Mouse (Mus musculus) spleen, adult 12 weeks (tissue): Measurements from ENCODE around the gene Gm9945.

Experiments used
- DNase-seq: peaks from one replicate; pipeline ENCODE4 v3.0.0; 2022; ENCODE audit warnings: low spot score

Gm9945 gene

GRCm38 (mm10) chr11:53493243-53493955 lies 13.4 kb downstream of the Gm9945 start:
- no peak for DNase-seq

DNA sequence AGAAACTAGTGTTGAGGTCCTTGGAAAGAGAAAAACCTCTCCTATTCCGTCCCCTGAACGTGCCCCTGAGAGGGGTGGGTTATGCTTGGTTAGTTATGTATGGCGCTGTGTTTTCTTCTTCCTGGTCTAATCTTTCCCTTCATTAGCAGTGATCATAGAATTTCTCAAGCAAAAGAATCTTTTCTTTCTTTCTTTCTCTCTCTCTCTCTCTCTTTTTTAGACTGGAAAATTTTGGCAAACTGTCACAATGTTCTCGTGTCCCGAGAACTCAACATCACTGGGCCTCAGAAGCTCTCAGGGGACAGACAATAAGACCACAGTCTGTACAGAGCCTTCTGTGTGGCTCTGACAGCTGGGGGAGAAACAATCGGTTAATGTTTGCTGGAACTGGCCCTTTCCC lies 15.5 kb downstream of the Gm9945 start:
- no peak for DNase-seq

DNA sequence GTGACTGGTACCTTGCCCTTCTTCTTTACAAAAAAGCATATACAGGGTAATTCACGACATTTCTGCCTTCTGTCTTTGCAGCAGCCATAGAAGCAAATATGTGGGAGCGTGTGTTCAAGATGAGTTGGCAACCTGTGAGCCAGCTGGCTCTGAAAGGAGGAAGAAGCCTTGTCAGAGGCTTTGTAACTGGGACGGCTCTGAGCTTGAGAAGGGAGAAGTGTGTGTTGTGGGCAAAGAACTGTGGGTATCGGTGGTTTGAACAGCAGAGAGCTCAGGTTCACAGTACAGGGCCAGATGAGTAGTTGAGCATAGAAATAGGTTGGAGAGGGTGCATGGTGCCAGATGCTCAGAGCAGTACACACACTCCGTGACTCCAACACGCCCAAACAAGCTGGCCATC lies 17.0 kb downstream of the Gm9945 start:
- DNase-seq = no peak

DNA sequence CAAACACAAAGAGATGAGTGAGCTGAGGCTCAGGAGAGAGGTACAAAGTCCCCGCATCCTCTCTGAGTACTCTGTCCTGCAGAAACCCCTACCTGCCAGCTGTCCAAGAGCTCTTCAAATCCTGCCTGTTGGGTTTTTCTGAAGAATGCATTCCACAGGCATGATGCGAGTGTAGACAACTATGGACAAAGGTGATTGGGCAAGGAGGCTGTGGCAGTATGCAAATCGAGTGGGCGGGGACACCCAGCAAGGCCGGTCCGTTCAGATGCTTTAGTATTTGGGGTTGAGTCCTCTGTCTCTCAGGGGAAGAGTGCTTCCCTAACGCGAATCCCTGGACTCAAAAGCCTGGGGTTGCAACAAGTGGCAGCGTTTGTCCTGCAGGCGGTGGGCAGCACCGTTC lies 20.6 kb downstream of the Gm9945 start:
- no peak for DNase-seq

DNA sequence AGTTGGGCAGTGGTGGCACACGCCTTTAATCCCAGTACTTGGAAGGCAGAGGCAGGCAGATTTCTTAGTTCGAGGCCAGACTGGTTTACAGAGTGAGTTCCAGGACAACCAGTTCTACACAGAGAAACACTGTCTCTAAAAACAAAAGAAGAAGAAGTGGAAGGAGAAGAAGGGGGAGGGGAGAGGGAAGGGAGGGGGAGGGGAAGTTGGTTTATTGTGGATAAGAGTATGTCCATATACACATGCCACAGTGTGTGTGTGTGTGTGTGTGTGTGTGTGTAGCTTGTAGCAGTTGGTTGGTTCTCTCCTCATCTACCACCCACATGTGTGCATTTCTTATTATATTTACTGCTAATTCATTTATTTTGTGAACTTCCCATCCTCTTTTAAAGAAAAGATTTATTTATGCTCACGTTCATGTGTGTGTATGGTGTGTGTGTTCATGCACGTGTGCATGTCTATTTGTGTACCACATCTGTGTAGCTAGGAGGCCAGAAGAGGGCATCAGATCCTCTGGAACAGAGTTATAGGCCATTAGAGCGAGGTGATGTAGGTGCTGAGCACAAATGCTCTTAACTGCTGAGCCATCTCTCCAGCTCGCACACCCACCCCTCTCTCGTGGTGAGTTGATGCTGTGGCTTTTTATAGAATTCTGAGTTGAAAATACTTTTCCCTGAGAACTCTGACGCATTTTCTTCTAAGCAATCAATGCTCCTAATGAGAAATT lies 22.2 kb downstream of the Gm9945 start:
- DNase-seq = no peak

GRCm38 (mm10) chr11:53503738-53504137 lies 23.8 kb downstream of the Gm9945 start:
- no peak for DNase-seq

DNA sequence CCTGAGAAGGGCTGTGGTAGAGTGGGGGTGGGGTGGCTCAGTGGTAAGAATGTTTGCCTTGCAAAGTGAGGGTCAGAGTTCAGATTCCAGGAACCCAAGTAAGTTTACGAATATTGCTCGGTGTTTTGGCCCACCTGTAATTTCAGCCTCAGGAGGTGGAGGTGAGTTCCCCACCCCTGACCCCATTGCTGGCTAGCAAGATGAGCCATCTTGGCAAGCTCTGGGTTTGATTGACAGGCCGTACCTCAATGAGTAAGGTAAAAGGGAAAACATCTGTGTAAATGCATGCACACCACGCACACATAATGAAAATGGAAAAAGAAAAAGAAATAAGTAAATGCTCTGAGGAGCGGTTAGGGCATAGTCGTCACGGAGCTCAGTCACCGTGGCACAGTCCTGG lies 24.4 kb downstream of the Gm9945 start:
- no peak for DNase-seq

- no peak for DNase-seq
Measured at GRCm38 (mm10) chr11:53505026-53505663, 25.2 kb downstream of the Gm9945 start.

- DNase-seq = no peak
Measured at GRCm38 (mm10) chr11:53507098-53507805, 27.3 kb downstream of the Gm9945 start.

DNA sequence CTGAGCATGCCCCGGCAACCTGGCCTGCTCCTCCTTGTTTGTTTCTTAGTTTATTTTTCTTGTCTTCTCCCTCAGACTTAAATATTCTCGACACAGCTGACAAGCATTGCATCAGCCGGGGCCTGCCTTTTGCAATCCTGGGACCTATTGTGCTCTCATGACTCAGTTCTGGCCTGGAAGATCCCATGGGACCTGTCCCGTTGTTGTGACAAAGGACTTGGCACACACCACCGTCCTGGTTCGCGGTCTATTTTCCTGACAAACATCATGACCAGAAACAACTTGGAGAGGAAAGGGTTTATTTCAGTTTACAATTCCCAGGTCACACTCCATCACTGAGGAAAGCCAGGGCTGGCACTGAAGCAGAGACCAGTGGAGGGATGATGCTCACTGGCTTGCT lies 28.2 kb downstream of the Gm9945 start:
- DNase-seq = no peak

DNA sequence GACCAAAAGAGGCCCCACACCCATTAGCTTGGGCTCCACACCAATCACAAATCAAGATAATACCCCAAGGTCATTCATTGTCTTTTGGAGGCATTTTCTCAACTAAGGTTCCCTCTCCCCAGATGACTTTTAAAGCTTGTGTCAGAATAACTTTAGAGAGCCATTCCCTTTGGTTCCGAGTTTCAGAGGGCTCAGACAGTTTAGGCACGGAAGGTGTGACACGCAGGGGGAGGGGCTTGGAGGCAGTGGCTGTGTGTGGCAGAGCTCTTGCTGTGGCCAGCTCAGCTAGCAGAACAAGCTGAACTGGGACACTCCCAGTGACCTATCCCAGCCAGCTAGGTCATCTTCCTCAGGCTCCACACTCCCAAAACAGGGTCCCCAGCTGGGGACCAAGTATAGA lies 28.6 kb downstream of the Gm9945 start:
- no peak for DNase-seq

DNA sequence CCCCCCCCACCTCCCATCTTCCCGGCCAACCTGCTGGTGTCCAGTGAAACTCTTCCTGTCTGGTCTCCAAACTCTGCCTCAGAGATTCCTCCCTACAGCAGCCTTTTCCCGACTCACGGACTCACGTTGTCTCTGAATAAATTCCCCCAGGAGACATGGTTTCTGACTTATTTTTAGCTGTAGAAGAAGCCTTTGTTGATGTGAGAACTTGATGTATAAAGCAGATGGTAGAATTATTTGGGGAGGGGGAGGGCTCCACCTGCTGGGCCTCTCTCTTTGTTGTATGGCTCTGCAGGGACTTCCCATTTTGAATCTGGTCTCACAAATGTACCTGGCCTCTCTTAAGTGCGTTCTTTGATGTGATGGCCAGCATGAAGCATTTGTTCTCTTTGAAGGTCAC lies 30.4 kb downstream of the Gm9945 start:
- no peak for DNase-seq

- DNase-seq = no peak
Measured at GRCm38 (mm10) chr11:53516775-53517627, 37.0 kb downstream of the Gm9945 start.

DNA sequence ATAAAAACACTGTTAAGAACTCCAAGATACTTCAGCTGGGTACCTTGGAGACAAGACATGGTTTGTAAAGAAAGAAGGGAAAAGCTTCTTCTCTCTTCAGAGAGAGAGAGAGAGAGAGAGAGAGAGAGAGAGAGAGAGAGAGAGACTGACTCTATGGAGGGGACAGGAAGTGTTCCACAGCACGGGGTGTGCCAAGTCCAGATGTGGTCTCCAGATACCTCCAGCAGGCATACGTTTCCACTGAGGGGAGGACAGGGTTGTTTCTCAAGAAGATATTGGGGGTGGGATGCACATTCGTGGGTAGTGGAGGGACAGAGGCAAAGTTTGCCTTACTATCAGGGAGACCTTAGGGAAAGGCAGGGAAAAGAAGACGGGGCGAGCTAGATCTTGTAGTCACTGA lies 38.8 kb downstream of the Gm9945 start:
- peak; percentile 33 for DNase-seq

DNA sequence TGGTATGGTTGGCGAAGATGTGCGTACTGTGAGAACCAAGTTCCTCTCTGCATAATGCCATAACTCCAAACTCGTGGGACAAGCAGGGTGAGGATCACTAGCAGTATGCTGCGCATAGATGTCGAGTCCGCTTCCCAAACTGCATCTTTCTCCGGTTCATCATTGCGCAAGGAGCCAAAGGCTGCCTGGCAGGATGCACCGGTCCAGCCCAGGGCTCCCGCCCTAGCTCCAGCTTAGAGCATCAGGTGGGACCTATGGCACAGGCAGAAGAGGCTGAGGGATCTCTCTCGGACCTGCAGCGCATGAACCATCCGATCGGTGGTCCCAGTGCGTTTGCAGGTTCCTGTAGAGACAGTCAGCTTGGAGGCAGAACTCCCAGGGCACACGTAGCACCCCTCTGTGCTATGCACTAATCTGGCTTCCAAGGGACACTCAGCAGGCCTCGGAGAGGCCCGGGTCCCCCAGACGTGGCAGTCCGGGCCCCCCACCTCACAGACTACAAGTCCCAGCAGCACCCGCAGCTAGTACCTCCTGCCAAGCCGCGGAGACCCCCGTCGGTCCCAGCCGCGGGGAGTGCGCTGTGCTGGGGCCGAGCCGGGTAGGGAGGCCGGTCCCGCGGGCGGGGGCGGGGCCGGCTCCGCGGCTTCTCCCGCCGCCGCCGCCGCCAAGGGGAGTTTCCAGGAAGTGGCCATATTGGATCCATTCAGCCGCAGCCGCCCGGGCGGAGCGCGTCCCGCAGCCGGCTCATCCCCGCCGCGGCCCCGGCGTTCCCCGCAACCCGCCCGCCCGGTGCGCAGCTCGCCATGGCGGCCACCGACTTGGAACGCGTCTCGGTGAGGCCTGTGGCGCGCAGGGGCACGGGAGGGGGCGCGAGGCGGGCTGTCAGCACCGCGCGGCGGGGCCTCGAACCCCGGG lies 39.5 kb downstream of the Gm9945 start, which contains the start of gene Sept8:
TSS of gene Sept8 (plus strand) at position 51 of the 915 bp plus-strand sequence.
- peak; percentile 73 for DNase-seq

- peak; percentile 44 for DNase-seq
Measured at GRCm38 (mm10) chr11:53520122-53520978, 40.4 kb downstream of the Gm9945 start.

DNA sequence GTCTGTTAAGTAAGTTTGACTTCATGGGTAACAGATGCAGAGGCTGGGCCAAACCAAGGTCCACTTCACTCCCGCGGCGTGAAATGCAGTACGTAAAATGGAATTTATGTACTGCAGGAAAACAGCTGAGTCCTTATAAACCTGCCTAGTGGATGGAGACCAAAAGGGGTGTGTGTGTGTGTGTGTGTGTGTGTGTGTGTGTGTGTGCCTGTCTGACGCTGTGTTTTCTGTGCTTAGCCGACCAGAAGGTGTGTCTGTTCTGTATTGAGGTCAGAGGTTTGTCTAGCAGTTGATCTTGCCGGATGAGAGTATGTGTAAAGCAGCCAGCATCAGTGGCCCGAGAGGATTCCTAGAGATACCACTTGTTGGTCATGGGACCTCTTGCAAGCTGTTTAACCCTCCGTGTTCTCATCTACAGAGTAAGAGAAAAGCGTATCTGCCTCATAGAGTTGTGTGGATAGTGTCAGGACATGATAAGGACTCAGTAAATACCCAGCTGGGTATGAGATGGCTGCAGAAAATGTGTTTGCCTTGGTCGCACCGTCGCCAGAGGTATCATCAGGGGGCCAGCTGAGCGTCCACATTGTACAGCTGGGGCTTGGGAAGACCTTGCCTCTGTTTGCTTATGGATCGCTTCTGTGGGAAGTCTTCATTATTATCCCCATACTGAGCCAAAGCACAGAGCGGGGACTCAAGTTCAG lies 41.3 kb downstream of the Gm9945 start:
- DNase-seq = peak; percentile 39

GRCm38 (mm10) chr11:53521821-53522131 lies 41.8 kb downstream of the Gm9945 start:
- no peak for DNase-seq

- no peak for DNase-seq
Measured at GRCm38 (mm10) chr11:53522362-53522761, 42.4 kb downstream of the Gm9945 start.
